Mouse (Mus musculus) limb, embryonic 10.5 days (tissue): ENCODE results near the gene Rtca. TPM values are rescaled to one million over a fixed set of nuclear protein-coding genes. Genes with fewer than 3 reads are reported as not detected.

Experiments used
- DNase-seq: peaks from one replicate; pipeline ENCODE4 v3.0.0-alpha.2; 2017; ENCODE audit warnings: low spot score
- H3K27ac ChIP-seq: fragments of 300-500 bp; sonication (generic); 2 replicates; pipeline ENCODE4 v1.5.1; 2016; ENCODE audit warnings: mild to moderate bottlenecking
- H3K27me3 ChIP-seq: fragments of 300-500 bp; sonication (generic); 2 replicates; pipeline ENCODE4 v1.6.1; 2016; ENCODE audit warnings: low read depth, mild to moderate bottlenecking; ENCODE audit not compliant: poor library complexity, severe bottlenecking
- H3K36me3 ChIP-seq: fragments of 300-500 bp; sonication (generic); 2 replicates; pipeline ENCODE4 v1.6.1; 2016; ENCODE audit warnings: mild to moderate bottlenecking, moderate library complexity
- H3K4me1 ChIP-seq: fragments of 300-500 bp; sonication (generic); 2 replicates; pipeline ENCODE4 v1.6.1; 2016
- H3K4me3 ChIP-seq: fragments of 300-500 bp; sonication (generic); 2 replicates; pipeline ENCODE4 v1.5.1; 2016; ENCODE audit warnings: mild to moderate bottlenecking, moderate library complexity
- H3K9me3 ChIP-seq: fragments of 300-500 bp; sonication (generic); replicated peaks from 2 replicates; pipeline ENCODE4 v1.6.1; 2016; ENCODE audit warnings: mild to moderate bottlenecking
- WGBS: fragments of 180-500 bp; shearing (Covaris S2); methylation state at CpG from one replicate; pipeline ENCODE4 v1.1.7; 2016; 5-methylcytosine and 5-hydroxymethylcytosine counted together
- polyA plus RNA-seq: library from polyadenylated mRNA; unstranded; fragments of >200 nt; fragmentation: Nextera tagmentation; extraction: Ambion mirVana; gene quantifications from 2 replicates; pipeline ENCODE4 v1.2.1, GENCODE M21; 2016

Rtca gene
- 111 and 121 TPM in 2 replicates for polyA plus RNA-seq

GRCm38 (mm10) chr3:116507772-116508351 is at the start of gene Rtca:
TSS of gene Rtca (minus strand) at chr3:116508208.
- Histone ChIP-seq H3K36me3 (peaks cover 36% of the 10 kb centered on the region), H3K4me3 (peak within 1 kb of the TSS; percentile 79), H3K4me1 (peaks cover 16% of the 10 kb centered on the region), H3K27me3 (no peaks in the 10 kb centered on the region), H3K27ac (peak within 1 kb of the TSS; percentile 88), H3K9me3 (no peaks in the 10 kb centered on the region)
- DNase-seq: peak; percentile 100
- WGBS: under 1% methylated on average over 44 of the region's 44 CpGs

DNA sequence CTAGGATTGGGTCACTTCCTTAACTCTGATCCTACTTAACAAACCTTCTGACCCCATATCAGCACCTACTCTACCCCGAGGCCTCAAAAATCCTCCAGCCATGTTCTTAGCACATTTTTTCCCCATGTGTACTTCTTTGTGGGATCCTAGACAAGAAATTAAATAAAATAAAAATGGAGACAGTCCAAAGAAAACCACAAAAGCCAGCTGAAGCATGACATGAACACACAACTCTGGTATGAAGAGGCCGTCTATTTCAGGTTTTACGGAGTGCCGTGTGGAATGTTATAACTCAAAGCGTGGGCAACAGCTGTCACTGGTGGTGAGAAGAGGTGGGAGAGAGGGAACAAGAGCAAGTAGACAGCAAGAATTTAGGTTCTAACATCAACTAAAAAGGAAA is 43.4 kb upstream of the Rtca start:
- peaks cover 34% of the 10 kb centered on the region for H3K36me3 ChIP-seq
- H3K4me3 ChIP-seq: no peak overlapping the region
- no peaks in the 10 kb centered on the region for H3K9me3 ChIP-seq
- H3K27me3 ChIP-seq: no peaks in the 10 kb centered on the region
- WGBS: 95% methylated on average over 5 of the region's 5 CpGs
- no peak overlapping the region for H3K27ac ChIP-seq
- DNase-seq: no peak
- H3K4me1 ChIP-seq: no peaks in the 10 kb centered on the region

DNA sequence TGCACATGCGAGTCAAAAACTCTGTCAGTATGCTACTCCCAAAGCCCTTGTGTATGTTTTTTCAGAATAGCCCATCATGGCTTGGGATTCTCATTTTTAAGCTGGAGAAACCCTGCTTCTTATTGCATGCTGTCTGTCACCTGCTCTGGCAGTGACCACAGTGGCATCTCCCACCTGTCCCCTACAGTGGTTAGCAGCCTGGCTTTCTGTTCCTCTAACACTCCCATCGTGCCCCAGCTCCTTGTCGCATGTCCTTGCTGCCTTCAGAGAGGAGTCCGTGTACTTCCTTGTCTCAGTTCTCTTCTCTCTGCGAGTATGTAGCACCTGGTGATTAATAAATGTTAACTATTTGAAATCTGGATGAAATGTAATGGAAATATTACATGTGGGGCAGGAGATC is 39.4 kb upstream of the Rtca start:
- H3K4me1 ChIP-seq: no peaks in the 10 kb centered on the region
- peaks cover 63% of the 10 kb centered on the region for H3K36me3 ChIP-seq
- no peak for DNase-seq
- 94% methylated on average over 5 of the region's 5 CpGs for WGBS
- H3K27me3 ChIP-seq: no peaks in the 10 kb centered on the region
- no peaks in the 10 kb centered on the region for H3K9me3 ChIP-seq
- no peak overlapping the region for H3K27ac ChIP-seq
- H3K4me3 ChIP-seq: no peak overlapping the region

DNA sequence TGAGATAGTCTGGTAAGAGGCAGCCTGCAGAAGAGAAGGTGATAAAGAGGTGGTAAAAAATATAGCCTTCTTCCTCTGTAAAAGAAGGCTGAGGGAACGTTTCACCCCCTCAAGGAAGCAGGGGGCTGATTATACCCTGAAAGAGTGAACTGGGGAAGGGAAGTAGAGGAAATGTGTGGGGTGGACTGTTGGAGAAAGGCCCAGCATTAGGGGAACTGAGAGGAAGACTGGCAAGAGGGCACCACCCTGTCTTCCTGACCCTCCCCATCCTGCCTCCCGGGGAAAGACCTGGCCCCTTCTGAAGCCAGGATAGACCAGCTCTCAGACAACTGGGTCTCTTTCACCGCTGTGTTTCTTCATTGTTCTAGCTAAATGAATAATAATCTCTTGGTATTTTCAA is 34.5 kb upstream of the Rtca start:
- Histone ChIP-seq H3K4me3 (no peak overlapping the region), H3K36me3 (peaks cover 79% of the 10 kb centered on the region), H3K9me3 (no peaks in the 10 kb centered on the region), H3K27ac (no peak overlapping the region), H3K4me1 (no peaks in the 10 kb centered on the region), H3K27me3 (no peaks in the 10 kb centered on the region)
- WGBS: 68% methylated on average over 3 of the region's 3 CpGs
- DNase-seq: no peak

DNA sequence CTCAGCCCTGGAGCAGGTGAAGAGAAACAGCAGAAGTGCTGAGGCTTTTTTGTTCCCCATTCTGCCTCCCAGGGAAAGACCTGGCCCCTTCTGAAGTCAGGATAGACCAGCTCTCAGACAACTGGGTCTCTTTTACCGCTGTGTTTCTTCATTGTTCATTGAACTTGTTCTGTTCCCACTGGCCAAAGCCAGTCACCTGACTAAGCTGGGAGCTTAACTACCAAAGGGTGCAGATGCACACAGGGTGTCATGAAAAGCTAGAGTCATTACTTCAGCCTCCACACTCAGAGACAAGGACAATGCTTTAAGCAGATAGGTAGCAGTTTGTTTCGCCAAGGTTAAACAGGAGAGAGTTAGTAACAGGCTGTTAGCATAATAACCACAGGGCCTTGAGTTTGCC is 34.1 kb upstream of the Rtca start:
- DNase-seq: no peak
- H3K27me3 ChIP-seq: no peaks in the 10 kb centered on the region
- peaks cover 79% of the 10 kb centered on the region for H3K36me3 ChIP-seq
- no peaks in the 10 kb centered on the region for H3K9me3 ChIP-seq
- H3K4me3 ChIP-seq: no peak overlapping the region
- H3K27ac ChIP-seq: no peak overlapping the region
- WGBS: 67% methylated on average over 2 of the region's 2 CpGs
- H3K4me1 ChIP-seq: peaks cover 5% of the 10 kb centered on the region; the same call in 1 of the 2 replicates

- WGBS: 40% methylated on average over 6 of the region's 6 CpGs
- Histone ChIP-seq H3K27me3 (no peaks in the 10 kb centered on the region), H3K9me3 (no peaks in the 10 kb centered on the region), H3K36me3 (peaks cover 70% of the 10 kb centered on the region), H3K4me3 (no peak overlapping the region), H3K27ac (no peak overlapping the region), H3K4me1 (peaks cover 10% of the 10 kb centered on the region; the same call in 1 of the 2 replicates)
- DNase-seq: no peak
Measured at GRCm38 (mm10) chr3:116537200-116537573, 29.2 kb upstream of the Rtca start.

- no peaks in the 10 kb centered on the region for H3K9me3 ChIP-seq
- no peak overlapping the region for H3K27ac ChIP-seq
- 39% methylated on average over 16 of the region's 16 CpGs for WGBS
- peaks cover 10% of the 10 kb centered on the region; the same call in 1 of the 2 replicates for H3K4me1 ChIP-seq
- DNase-seq: no peak
- H3K36me3 ChIP-seq: peaks cover 66% of the 10 kb centered on the region
- no peak overlapping the region for H3K4me3 ChIP-seq
- no peaks in the 10 kb centered on the region for H3K27me3 ChIP-seq
Measured at GRCm38 (mm10) chr3:116536428-116537199, 28.6 kb upstream of the Rtca start.

DNA sequence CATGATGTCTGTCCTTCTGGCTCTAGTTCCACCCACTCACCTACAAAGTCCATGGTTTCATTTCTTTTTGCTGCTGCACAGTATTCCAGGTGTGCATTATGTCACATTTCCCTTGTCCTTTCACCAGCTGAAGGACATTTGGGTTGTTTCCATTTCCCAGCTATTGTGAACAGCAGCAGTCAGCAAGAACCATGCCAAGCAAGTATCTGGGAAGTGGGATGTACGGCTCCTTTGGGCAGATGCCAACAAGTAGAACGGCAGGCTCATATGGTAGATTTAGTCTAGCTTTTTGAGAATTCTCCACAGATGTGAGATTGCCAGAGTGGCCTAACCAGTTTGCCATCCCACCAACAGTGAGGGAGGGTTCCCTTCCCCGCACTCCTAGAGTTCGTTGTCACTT is 22.8 kb upstream of the Rtca start:
- H3K36me3 ChIP-seq: peaks cover 27% of the 10 kb centered on the region
- no peak overlapping the region for H3K27ac ChIP-seq
- H3K4me3 ChIP-seq: no peak overlapping the region
- 95% methylated on average over 4 of the region's 4 CpGs for WGBS
- no peaks in the 10 kb centered on the region for H3K4me1 ChIP-seq
- no peaks in the 10 kb centered on the region for H3K27me3 ChIP-seq
- no peak for DNase-seq
- no peaks in the 10 kb centered on the region for H3K9me3 ChIP-seq

DNA sequence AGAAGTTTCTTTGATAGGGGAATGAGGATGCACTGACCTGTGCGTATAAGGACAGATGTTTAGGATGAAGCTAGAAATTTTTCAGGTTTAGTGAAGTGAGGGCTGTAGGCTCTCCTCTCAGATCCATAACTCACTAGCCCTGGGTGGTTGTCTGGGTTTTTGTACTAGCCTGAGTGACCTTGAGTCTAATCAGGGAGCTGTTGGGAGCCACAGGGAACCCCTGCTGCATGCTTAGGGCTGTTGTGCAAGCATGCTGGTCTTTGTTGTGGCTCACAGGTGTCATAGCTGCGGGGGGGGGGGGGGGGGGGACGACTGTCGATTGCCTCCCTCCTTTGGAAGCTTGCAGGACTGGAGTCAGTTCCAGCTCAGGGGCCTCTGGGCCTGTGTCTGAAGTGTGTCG is 21.7 kb upstream of the Rtca start:
- Histone ChIP-seq H3K4me1 (no peaks in the 10 kb centered on the region), H3K27me3 (no peaks in the 10 kb centered on the region)
- WGBS: 70% methylated on average over 3 of the region's 5 CpGs

DNA sequence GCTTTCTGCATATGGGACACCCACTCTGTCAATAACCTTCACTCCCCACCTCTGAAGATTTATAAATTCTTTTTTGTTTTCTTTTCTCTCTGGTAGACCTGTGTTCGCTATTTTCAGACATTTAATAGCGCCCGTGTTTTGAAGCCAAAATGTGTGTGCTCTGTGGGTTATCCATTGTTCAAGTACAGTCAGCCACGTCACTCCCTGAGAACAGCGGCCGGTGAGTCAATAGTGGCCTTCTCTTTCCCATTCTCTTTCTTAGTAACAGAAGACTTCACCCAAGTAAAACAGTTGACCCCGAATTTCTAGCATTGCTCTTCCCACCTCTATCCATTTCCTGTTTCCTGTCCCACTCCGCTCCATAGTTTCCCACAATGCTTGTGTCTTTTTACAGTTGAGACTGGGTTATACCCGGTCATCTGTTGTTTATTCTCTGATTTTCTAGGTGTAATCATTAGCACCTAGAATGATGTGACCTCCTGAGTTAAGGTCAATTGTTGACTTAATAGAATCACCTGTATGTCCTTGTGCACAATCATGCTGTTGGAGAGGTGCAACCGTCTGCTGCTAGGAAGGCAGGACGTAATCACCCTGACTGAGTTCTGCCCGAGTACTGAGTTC is 12.2 kb upstream of the Rtca start:
- no peak overlapping the region for H3K27ac ChIP-seq
- H3K27me3 ChIP-seq: no peaks in the 10 kb centered on the region
- DNase-seq: no peak
- H3K9me3 ChIP-seq: no peaks in the 10 kb centered on the region
- H3K4me3 ChIP-seq: no peak overlapping the region
- 93% methylated on average over 12 of the region's 12 CpGs for WGBS
- H3K4me1 ChIP-seq: no peaks in the 10 kb centered on the region
- H3K36me3 ChIP-seq: peaks cover 40% of the 10 kb centered on the region

More for the DNA sequence above, 21.7 kb upstream of the Rtca start:
- Histone ChIP-seq H3K36me3 (peaks cover 18% of the 10 kb centered on the region), H3K27ac (no peak overlapping the region), H3K4me3 (no peak overlapping the region), H3K9me3 (no peaks in the 10 kb centered on the region)
- DNase-seq: no peak

DNA sequence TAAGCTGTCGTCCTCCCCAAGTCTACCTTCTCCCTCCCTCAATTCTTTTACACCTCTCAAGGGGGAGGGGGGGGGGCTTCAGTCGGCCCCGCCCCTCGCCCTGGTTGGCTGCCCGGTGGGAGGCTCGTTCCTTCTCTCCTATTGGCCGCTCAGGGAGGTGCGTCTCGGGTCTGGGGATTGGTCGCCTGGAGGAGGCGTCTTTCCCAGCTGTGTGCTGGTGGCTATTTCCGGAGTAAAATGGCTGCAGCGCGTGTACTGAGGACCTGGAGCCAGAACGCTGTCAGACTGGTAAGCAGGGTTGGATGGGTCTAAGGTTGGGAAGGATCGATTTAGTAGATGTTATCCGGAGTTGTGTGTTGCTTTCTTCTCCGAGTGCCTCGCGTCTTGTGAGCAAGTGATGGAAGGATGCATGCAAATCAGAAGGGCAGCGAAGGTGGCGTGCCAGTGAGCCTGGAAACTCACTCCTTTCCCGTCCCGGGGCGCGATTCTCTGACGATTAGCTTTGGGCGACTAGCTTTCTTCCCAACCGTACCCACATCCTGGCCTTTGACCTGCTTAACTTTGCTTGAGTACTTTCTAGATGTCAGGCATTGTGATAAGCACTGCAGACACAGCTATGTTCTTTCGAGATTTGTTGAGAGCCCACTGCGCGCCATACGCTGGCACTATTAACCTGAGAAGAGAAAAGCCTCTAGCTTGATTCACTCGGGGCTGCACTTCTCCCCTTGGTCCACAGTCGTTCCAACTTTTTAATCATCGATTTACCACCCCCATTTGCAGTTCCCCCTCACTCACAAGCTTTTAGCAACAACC is 5.1 kb upstream of the Rtca start, which contains the start of gene Dbt:
Gene Dbt (plus strand): TSS at position 167 of the 813 bp plus-strand sequence.
- peak; percentile 90 for DNase-seq
- Histone ChIP-seq H3K36me3 (peaks cover 8% of the 10 kb centered on the region), H3K27ac (peak within 1 kb of the TSS; percentile 74), H3K9me3 (no peaks in the 10 kb centered on the region), H3K4me3 (peak within 1 kb of the TSS; percentile 68), H3K27me3 (no peaks in the 10 kb centered on the region), H3K4me1 (peaks cover 11% of the 10 kb centered on the region)
- 1% methylated on average over 36 of the region's 36 CpGs for WGBS

- Histone ChIP-seq H3K9me3 (no peaks in the 10 kb centered on the region), H3K4me3 (peak overlapping the region; percentile 68), H3K27ac (peak overlapping the region; percentile 74), H3K27me3 (no peaks in the 10 kb centered on the region), H3K36me3 (peaks cover 3% of the 10 kb centered on the region; the same call in 1 of the 2 replicates), H3K4me1 (peaks cover 11% of the 10 kb centered on the region)
- DNase-seq: no peak
- 45% methylated on average over 12 of the region's 12 CpGs for WGBS
Measured at GRCm38 (mm10) chr3:116512151-116512903, 4.3 kb upstream of the Rtca start.
